Mouse (Mus musculus) E14TG2a.4 (cell line): ENCODE results near the gene Stat6.

Source experiments
- H3K27me3 ChIP-seq: 2 replicates; pipeline ENCODE4 v1.6.1; 2014; ENCODE audit warnings: low read length, control low read depth; ENCODE audit not compliant: insufficient read depth
- H3K36me3 ChIP-seq: 2 replicates; pipeline ENCODE4 v1.6.1; 2014; ENCODE audit warnings: low read length, control low read depth; ENCODE audit not compliant: insufficient read depth
- H3K4me1 ChIP-seq: replicated peaks from 2 replicates; pipeline ENCODE4 v1.6.1; 2014; ENCODE audit warnings: low read depth, low read length, control low read depth
- H3K4me3 ChIP-seq: replicated peaks from 2 replicates; pipeline ENCODE4 v1.5.1; 2014; ENCODE audit warnings: mild to moderate bottlenecking, low read length
- H3K9me3 ChIP-seq: 2 replicates; pipeline ENCODE4 v1.6.1; 2014; ENCODE audit warnings: low read length, control low read depth
- CTCF ChIP-seq: conservative IDR thresholded peaks from 2 replicates; pipeline ENCODE4 v1.5.1; 2014; ENCODE audit warnings: low read length
- NANOG ChIP-seq: IDR thresholded peaks from 2 replicates; pipeline ENCODE4 v1.6.1; 2014; ENCODE audit warnings: borderline replicate concordance, low read length, mixed read lengths
- POU5F1 ChIP-seq: IDR thresholded peaks from 2 replicates; pipeline ENCODE4 v1.6.1; 2014; ENCODE audit warnings: low read length, borderline replicate concordance

Stat6 gene

DNA sequence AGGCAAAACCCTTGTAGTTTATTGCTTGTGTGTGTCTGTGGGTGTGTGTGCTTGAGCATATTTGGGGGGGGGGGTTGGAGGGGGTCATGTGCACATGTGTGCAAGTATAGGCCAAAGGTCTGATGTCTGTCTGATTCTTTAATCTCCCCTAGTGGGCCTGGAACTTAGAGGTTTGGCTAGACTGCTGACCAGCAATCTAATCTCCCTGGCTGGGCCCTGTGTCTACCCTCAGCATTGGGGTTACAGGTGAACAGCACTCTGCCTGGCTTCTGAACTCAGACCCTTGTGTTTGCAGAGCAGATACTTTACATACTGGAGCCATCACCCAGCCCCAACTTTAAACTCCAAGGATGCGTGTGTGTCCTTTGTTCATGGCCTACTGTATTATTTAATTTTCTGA is 36.4 kb downstream of the Stat6 start:
- no peaks in the 10 kb centered on the region for H3K27me3 ChIP-seq
- H3K36me3 ChIP-seq = peaks cover 27% of the 10 kb centered on the region
- peaks cover 8% of the 10 kb centered on the region for H3K9me3 ChIP-seq
- TF ChIP-seq CTCF = no peak
- no peak for TF ChIP-seq POU5F1
- TF ChIP-seq NANOG = no peak
- H3K4me3 ChIP-seq = no peak overlapping the region
- peaks cover 36% of the 10 kb centered on the region for H3K4me1 ChIP-seq

GRCm38 (mm10) chr10:127679881-127680280 is 37.1 kb downstream of the Stat6 start:
- peaks cover 36% of the 10 kb centered on the region for H3K4me1 ChIP-seq
- no peak overlapping the region for H3K4me3 ChIP-seq
- H3K36me3 ChIP-seq = peaks cover 27% of the 10 kb centered on the region
- H3K27me3 ChIP-seq = no peaks in the 10 kb centered on the region
- TF ChIP-seq POU5F1 (no peak), CTCF (no peak), NANOG (no peak)
- peaks cover 2% of the 10 kb centered on the region; the same call in 1 of the 2 replicates for H3K9me3 ChIP-seq

DNA sequence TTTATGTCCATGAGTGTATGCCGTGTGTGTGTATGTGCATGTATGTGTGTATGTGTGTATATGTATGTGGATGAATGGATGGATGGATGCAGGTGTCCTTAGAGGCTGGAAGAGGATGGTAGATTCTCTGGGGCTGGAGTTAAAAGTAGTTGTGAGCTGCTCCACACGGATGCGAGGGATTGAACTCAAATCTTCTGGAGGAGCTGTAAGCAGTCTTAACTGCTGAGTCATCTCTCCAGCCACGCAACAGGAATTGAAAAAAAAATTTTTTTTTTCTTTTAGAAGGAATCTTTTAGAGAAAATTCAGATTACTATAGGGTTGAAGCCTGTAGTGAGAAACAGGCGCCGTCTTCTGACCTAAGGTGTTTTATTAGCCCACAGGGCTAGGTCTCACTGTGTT is 40.1 kb downstream of the Stat6 start:
- no peaks in the 10 kb centered on the region for H3K27me3 ChIP-seq
- peaks cover 26% of the 10 kb centered on the region for H3K4me1 ChIP-seq
- H3K36me3 ChIP-seq = peaks cover 27% of the 10 kb centered on the region
- H3K9me3 ChIP-seq = no peaks in the 10 kb centered on the region
- TF ChIP-seq CTCF (no peak), NANOG (no peak), POU5F1 (no peak)
- no peak overlapping the region for H3K4me3 ChIP-seq

DNA sequence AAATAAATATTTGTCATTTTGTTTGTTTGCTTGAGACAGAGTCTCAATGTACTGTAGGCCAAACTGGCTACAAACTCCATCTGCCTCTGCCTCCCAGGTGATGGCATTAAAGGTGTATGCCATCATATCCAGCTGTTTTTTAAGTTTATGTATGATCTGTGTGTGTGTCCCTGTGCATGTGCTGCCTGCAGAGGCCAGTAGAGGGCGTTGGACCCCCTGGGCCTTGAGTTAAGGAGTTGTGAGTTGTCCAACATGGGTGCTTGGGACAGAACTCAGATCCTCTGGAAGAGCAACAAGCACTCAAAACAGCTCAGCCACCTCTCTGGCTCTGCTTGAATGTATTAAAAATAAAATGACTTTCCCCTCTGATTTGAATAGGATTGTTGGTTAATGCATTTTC is 48.3 kb downstream of the Stat6 start:
- Histone ChIP-seq H3K4me3 (no peak overlapping the region), H3K4me1 (0 out of 2 replicates have a peak, but pooled peaks cover under 1% of the 10 kb centered on the region), H3K9me3 (no peaks in the 10 kb centered on the region), H3K27me3 (no peaks in the 10 kb centered on the region), H3K36me3 (peaks cover 69% of the 10 kb centered on the region)
- no peak for TF ChIP-seq POU5F1
- peak; percentile 70 for TF ChIP-seq CTCF

DNA sequence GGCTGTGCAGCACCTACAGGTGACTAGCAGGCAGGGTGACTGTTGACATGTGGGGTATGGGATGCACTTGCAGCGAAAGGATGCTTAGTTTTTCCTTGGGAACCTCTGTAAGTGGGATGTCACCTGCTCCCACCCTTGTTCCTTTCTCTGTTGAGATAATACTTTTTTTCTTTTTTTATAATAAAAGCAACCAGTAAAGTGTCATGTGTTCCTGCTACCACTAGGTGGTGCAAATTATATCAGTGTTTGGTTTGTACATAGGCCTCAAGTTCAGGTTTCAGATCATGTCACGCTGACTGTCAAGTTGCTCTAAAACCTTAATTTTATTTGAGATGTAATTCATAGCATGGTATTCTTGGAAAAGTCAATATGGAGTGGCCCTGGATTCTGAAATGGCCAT is 51.9 kb downstream of the Stat6 start:
- Histone ChIP-seq H3K9me3 (no peaks in the 10 kb centered on the region), H3K4me3 (no peak overlapping the region), H3K36me3 (peaks cover 86% of the 10 kb centered on the region), H3K27me3 (no peaks in the 10 kb centered on the region), H3K4me1 (peaks cover 11% of the 10 kb centered on the region; the same call in 1 of the 2 replicates)
- TF ChIP-seq NANOG (no peak), CTCF (peak; percentile 74), POU5F1 (no peak)

- no peaks in the 10 kb centered on the region for H3K27me3 ChIP-seq
- peaks cover 13% of the 10 kb centered on the region; the same call in 1 of the 2 replicates for H3K4me1 ChIP-seq
- H3K4me3 ChIP-seq = no peak overlapping the region
- TF ChIP-seq CTCF = no peak
- TF ChIP-seq NANOG = no peak
- TF ChIP-seq POU5F1 = no peak
- peaks cover 89% of the 10 kb centered on the region for H3K36me3 ChIP-seq
- no peaks in the 10 kb centered on the region for H3K9me3 ChIP-seq
Observed at GRCm38 (mm10) chr10:127695775-127696174, 53.0 kb downstream of the Stat6 start.

GRCm38 (mm10) chr10:127698966-127699365 is 56.2 kb downstream of the Stat6 start:
- H3K36me3 ChIP-seq = peaks cover 62% of the 10 kb centered on the region
- peaks cover 34% of the 10 kb centered on the region for H3K4me1 ChIP-seq
- no peaks in the 10 kb centered on the region for H3K9me3 ChIP-seq
- no peaks in the 10 kb centered on the region for H3K27me3 ChIP-seq
- TF ChIP-seq NANOG (no peak), POU5F1 (no peak), CTCF (no peak)
- H3K4me3 ChIP-seq = no peak overlapping the region

DNA sequence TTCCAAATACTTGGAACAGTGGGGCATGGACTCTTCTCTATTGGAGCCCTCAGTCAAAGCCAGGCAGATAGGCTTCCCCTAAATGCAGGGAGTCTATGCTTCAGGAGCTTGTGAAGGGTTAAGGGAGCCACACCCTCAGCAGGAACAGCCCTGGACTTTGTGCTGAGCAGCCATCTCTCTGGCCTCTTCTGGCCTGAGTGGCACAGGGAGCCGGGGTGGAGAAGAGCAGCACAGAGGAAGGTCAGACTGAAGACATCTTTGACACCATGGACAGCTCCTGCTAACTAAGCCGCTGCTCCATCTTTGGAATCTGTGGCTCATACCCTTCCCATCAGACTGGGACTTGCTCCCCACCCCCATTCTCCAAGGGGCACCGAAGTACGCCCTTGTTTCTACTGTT is 60.5 kb downstream of the Stat6 start:
- Histone ChIP-seq H3K27me3 (peaks cover 7% of the 10 kb centered on the region), H3K4me3 (no peak overlapping the region), H3K9me3 (no peaks in the 10 kb centered on the region), H3K4me1 (peaks cover 64% of the 10 kb centered on the region), H3K36me3 (peaks cover 23% of the 10 kb centered on the region)
- TF ChIP-seq NANOG (no peak), POU5F1 (no peak), CTCF (no peak)

DNA sequence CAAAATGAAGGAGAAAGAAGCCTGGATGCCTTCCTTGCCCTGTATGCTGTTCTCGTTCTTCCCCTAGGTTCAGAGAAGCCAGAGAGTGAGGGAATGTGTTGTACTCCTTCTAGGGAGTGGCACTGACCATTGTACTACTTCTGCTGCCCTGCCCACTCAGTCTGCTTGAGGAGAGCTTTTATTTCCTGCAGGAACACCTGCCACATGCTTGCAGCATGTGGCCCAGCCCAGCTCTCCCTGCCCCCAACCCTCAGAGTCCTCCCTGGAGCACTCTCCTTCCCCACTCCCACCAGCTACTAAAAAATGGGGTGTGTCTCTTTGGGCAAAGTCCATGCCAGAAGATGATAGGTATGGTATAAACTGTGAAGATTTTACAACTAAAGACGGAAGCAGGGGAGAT is 61.5 kb downstream of the Stat6 start:
- Histone ChIP-seq H3K4me1 (peaks cover 64% of the 10 kb centered on the region), H3K27me3 (peaks cover 8% of the 10 kb centered on the region), H3K9me3 (no peaks in the 10 kb centered on the region), H3K4me3 (no peak overlapping the region), H3K36me3 (peaks cover 13% of the 10 kb centered on the region)
- no peak for TF ChIP-seq POU5F1
- TF ChIP-seq CTCF = no peak
- no peak for TF ChIP-seq NANOG
